Mouse (Mus musculus) lung, embryonic 15.5 days (tissue): ENCODE data around the gene Eps8. TPM values are rescaled to one million over a fixed set of nuclear protein-coding genes. Genes with fewer than 3 reads are reported as not detected.
"Not testable (repeated sequence)": the region's sequence is repeated elsewhere in the genome, so short reads cannot be mapped to it uniquely, and the experiment has no call there.

ENCODE experiments used
- ATAC-seq: fragments of 200-750 bp; cut with Nextera tagmentation; 2 replicates; pipeline ENCODE4 v1.8.0; 2017; ENCODE audit warnings: moderate number of reproducible peaks, borderline replicate concordance; ENCODE audit not compliant: low FRiP score, low TSS enrichment; ENCODE audit errors: extremely low read depth
- H3K27ac ChIP-seq: fragments of 300-500 bp; sonication (generic); 2 replicates; pipeline ENCODE4 v1.5.1; 2015; ENCODE audit warnings: moderate library complexity, mild to moderate bottlenecking, inconsistent platforms
- H3K27me3 ChIP-seq: fragments of 300-500 bp; sonication (generic); 2 replicates; pipeline ENCODE4 v1.6.1; 2015; ENCODE audit warnings: inconsistent platforms
- H3K36me3 ChIP-seq: fragments of 300-500 bp; sonication (generic); 2 replicates; pipeline ENCODE4 v1.6.1; 2015; ENCODE audit warnings: inconsistent platforms
- H3K4me1 ChIP-seq: fragments of 300-500 bp; sonication (generic); 2 replicates; pipeline ENCODE4 v1.6.1; 2015; ENCODE audit warnings: inconsistent platforms
- H3K4me2 ChIP-seq: fragments of 300-500 bp; sonication (generic); 2 replicates; pipeline ENCODE4 v1.6.1; 2015; ENCODE audit warnings: inconsistent platforms, mild to moderate bottlenecking, moderate library complexity
- H3K4me3 ChIP-seq: fragments of 300-500 bp; sonication (generic); 2 replicates; pipeline ENCODE4 v1.5.1; 2015; ENCODE audit warnings: mild to moderate bottlenecking, inconsistent platforms
- H3K9ac ChIP-seq: fragments of 300-500 bp; sonication (generic); 2 replicates; pipeline ENCODE4 v1.6.1; 2015; ENCODE audit warnings: inconsistent platforms
- H3K9me3 ChIP-seq: fragments of 300-500 bp; sonication (generic); 2 replicates; pipeline ENCODE4 v1.6.1; 2016; ENCODE audit warnings: inconsistent platforms
- WGBS: fragments of 180-500 bp; shearing (Covaris S2); methylation state at CpG from one replicate; pipeline ENCODE4 v1.1.7; 2015; 5-methylcytosine and 5-hydroxymethylcytosine counted together
- polyA plus RNA-seq: library from polyadenylated mRNA; unstranded; fragments of >200 nt; fragmentation: Nextera tagmentation; extraction: Ambion mirVana; gene quantifications from 2 replicates; pipeline ENCODE4 v1.2.1, GENCODE M21; 2015

Gene Eps8
- polyA plus RNA-seq, 1 experiment from 2014 or later = 26.0 TPM

- ATAC-seq = no peak
- Histone ChIP-seq H3K4me3 (no peak overlapping the region), H3K27ac (no peak overlapping the region), H3K27me3 (no peaks in the 10 kb centered on the region), H3K9ac (no peak overlapping the region), H3K9me3 (no peaks in the 10 kb centered on the region), H3K36me3 (no peaks in the 10 kb centered on the region), H3K4me2 (no peak overlapping the region), H3K4me1 (no peaks in the 10 kb centered on the region)
- 48% methylated on average over 2 of the region's 2 CpGs for WGBS
These were observed 163.0 kb downstream of the Eps8 start for GRCm38 (mm10) chr6:137491659-137492058.

DNA sequence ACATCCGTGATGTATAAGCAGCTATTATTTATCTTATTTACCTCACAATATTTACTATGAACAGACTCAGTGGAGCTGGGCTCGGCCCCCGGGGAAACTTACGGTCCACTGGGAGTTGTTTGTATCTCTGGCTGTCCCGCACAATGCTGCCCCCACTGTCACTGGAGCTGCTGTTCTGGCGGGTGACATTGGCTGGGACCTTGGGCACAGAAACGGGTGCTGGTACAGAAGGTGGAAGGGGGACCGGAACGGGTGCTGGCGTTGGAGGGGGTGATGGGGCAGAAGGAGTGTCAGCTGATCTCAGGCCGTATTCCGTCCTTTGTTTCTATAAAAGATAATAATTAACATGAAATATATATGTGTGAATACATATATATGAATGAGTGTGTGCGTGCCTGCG is 164.6 kb downstream of the Eps8 start:
- Histone ChIP-seq H3K36me3 (no peaks in the 10 kb centered on the region), H3K27ac (no peak overlapping the region), H3K4me1 (no peaks in the 10 kb centered on the region), H3K9ac (no peak overlapping the region), H3K4me3 (no peak overlapping the region), H3K4me2 (no peak overlapping the region), H3K9me3 (no peaks in the 10 kb centered on the region), H3K27me3 (no peaks in the 10 kb centered on the region)
- no peak for ATAC-seq
- WGBS = 83% methylated on average over 14 of the region's 14 CpGs

GRCm38 (mm10) chr6:137487443-137487842 is 167.2 kb downstream of the Eps8 start:
- no peak overlapping the region for H3K27ac ChIP-seq
- no peak overlapping the region for H3K4me3 ChIP-seq
- H3K27me3 ChIP-seq = no peaks in the 10 kb centered on the region
- no peaks in the 10 kb centered on the region for H3K36me3 ChIP-seq
- no peaks in the 10 kb centered on the region for H3K9me3 ChIP-seq
- peak; percentile 78; the same call in 1 of the 2 replicates for ATAC-seq
- H3K4me1 ChIP-seq = no peaks in the 10 kb centered on the region
- 37% methylated on average over 6 of the region's 6 CpGs for WGBS
- H3K9ac ChIP-seq = no peak overlapping the region
- no peak overlapping the region for H3K4me2 ChIP-seq

DNA sequence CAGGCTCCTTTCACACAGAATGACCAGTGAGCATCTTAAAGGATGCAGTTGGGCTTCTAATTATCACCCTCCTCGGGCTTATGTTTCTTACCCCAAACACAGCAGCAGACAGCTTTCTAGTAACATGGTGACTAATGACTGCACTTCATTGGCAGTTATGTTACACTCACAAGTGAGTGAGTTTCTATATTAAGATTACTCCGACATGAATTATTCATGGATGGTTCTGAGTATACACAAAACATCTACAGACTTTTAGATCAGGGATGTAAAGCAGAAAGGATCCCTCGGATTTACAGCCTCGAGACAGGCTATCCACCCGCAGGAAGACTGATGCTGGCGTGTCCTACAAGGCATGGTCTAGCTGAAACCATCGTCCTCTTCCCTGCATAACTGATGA is 171.8 kb downstream of the Eps8 start:
- Histone ChIP-seq H3K36me3 (peaks cover 10% of the 10 kb centered on the region; the same call in 1 of the 2 replicates), H3K9me3 (no peaks in the 10 kb centered on the region), H3K27me3 (no peaks in the 10 kb centered on the region), H3K4me2 (no peak overlapping the region), H3K27ac (no peak overlapping the region), H3K4me1 (no peaks in the 10 kb centered on the region), H3K4me3 (no peak overlapping the region), H3K9ac (no peak overlapping the region)
- no peak for ATAC-seq
- 80% methylated on average over 7 of the region's 7 CpGs for WGBS

- not testable (repeated sequence) for H3K4me1 ChIP-seq, H3K27ac ChIP-seq, H3K4me2 ChIP-seq, H3K9ac ChIP-seq, ATAC-seq, H3K27me3 ChIP-seq, H3K4me3 ChIP-seq, H3K9me3 ChIP-seq
- H3K36me3 ChIP-seq = peaks cover 11% of the 10 kb centered on the region; the same call in 1 of the 2 replicates
- 88% methylated on average over 5 of the region's 5 CpGs for WGBS
These were observed 179.0 kb downstream of the Eps8 start for GRCm38 (mm10) chr6:137475695-137476094.

GRCm38 (mm10) chr6:137473433-137473832 is 181.2 kb downstream of the Eps8 start:
- Histone ChIP-seq H3K4me2 (no peak overlapping the region), H3K27me3 (no peaks in the 10 kb centered on the region), H3K4me3 (no peak overlapping the region), H3K27ac (no peak overlapping the region), H3K9me3 (no peaks in the 10 kb centered on the region), H3K36me3 (peaks cover 5% of the 10 kb centered on the region; the same call in 1 of the 2 replicates), H3K9ac (no peak overlapping the region), H3K4me1 (peaks cover 15% of the 10 kb centered on the region)
- ATAC-seq = no peak
- WGBS = 46% methylated on average over 1 of the region's 1 CpGs

GRCm38 (mm10) chr6:137472129-137472528 is 182.5 kb downstream of the Eps8 start:
- 88% methylated on average over 9 of the region's 9 CpGs for WGBS

GRCm38 (mm10) chr6:137470901-137471598 is 183.6 kb downstream of the Eps8 start:
- H3K27me3 ChIP-seq = no peaks in the 10 kb centered on the region
- 12% methylated on average over 11 of the region's 11 CpGs for WGBS
- no peak overlapping the region for H3K9ac ChIP-seq
- no peaks in the 10 kb centered on the region for H3K9me3 ChIP-seq
- no peak overlapping the region for H3K4me2 ChIP-seq
- no peak overlapping the region for H3K4me3 ChIP-seq
- H3K4me1 ChIP-seq = peaks cover 15% of the 10 kb centered on the region
- H3K27ac ChIP-seq = peak overlapping the region; percentile 68
- no peaks in the 10 kb centered on the region for H3K36me3 ChIP-seq
- peak; percentile 83 for ATAC-seq

More at GRCm38 (mm10) chr6:137472129-137472528, 182.5 kb downstream of the Eps8 start:
- peaks cover 5% of the 10 kb centered on the region; the same call in 1 of the 2 replicates for H3K36me3 ChIP-seq
- ATAC-seq = no peak
- H3K4me2 ChIP-seq = no peak overlapping the region
- no peak overlapping the region for H3K4me3 ChIP-seq
- no peaks in the 10 kb centered on the region for H3K27me3 ChIP-seq
- H3K27ac ChIP-seq = no peak overlapping the region
- peaks cover 15% of the 10 kb centered on the region for H3K4me1 ChIP-seq
- H3K9me3 ChIP-seq = no peaks in the 10 kb centered on the region
- H3K9ac ChIP-seq = no peak overlapping the region

GRCm38 (mm10) chr6:137469541-137469940 is 185.1 kb downstream of the Eps8 start:
- Histone ChIP-seq H3K27ac (no peak overlapping the region), H3K4me3 (no peak overlapping the region), H3K4me2 (no peak overlapping the region), H3K36me3 (no peaks in the 10 kb centered on the region), H3K27me3 (no peaks in the 10 kb centered on the region), H3K4me1 (peaks cover 23% of the 10 kb centered on the region), H3K9ac (no peak overlapping the region), H3K9me3 (no peaks in the 10 kb centered on the region)
- no peak for ATAC-seq
- WGBS = 97% methylated on average over 4 of the region's 4 CpGs

GRCm38 (mm10) chr6:137467696-137468095 is 187.0 kb downstream of the Eps8 start:
- Histone ChIP-seq H3K4me2 (no peak overlapping the region), H3K4me3 (no peak overlapping the region), H3K9me3 (no peaks in the 10 kb centered on the region), H3K36me3 (no peaks in the 10 kb centered on the region), H3K9ac (no peak overlapping the region), H3K4me1 (peaks cover 25% of the 10 kb centered on the region), H3K27me3 (no peaks in the 10 kb centered on the region), H3K27ac (no peak overlapping the region)
- 83% methylated on average over 3 of the region's 3 CpGs for WGBS
- no peak for ATAC-seq

GRCm38 (mm10) chr6:137466256-137466655 is 188.4 kb downstream of the Eps8 start:
- Histone ChIP-seq H3K4me1 (peaks cover 23% of the 10 kb centered on the region), H3K9ac (no peak overlapping the region), H3K4me3 (no peak overlapping the region), H3K4me2 (no peak overlapping the region), H3K36me3 (no peaks in the 10 kb centered on the region), H3K9me3 (no peaks in the 10 kb centered on the region), H3K27me3 (no peaks in the 10 kb centered on the region), H3K27ac (no peak overlapping the region)
- no peak for ATAC-seq
- WGBS = 69% methylated on average over 2 of the region's 2 CpGs

DNA sequence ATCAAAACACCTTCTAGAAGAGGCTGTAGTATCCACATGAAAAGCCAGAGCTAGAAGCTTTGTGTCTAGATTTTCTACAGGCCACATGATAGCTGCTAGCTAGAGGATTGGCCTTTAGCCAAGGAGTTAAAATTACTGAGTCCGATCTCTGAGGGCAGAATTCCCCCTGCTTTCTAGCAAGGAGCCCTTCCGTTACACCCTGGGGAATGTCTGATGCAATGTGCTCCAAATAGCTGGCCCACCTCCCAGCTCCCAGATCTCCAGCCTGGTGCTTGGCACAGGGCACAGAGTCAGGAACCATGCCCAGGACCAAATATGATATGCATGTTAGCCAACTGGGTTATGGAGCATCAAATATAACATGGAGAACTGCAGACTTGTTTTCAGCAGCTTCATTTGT is 189.4 kb downstream of the Eps8 start:
- no peaks in the 10 kb centered on the region for H3K27me3 ChIP-seq
- no peak overlapping the region for H3K9ac ChIP-seq
- H3K9me3 ChIP-seq = no peaks in the 10 kb centered on the region
- H3K4me3 ChIP-seq = no peak overlapping the region
- H3K4me2 ChIP-seq = no peak overlapping the region
- 11% methylated on average over 2 of the region's 2 CpGs for WGBS
- no peaks in the 10 kb centered on the region for H3K36me3 ChIP-seq
- H3K27ac ChIP-seq = peak overlapping the region; percentile 57
- peaks cover 14% of the 10 kb centered on the region for H3K4me1 ChIP-seq
- peak; percentile 85; the same call in 1 of the 2 replicates for ATAC-seq
